Mouse (Mus musculus) skeletal muscle tissue, adult 2 months (tissue): ENCODE measurements around the gene Apln.
A peak's percentile ranks its signal among the peaks of the same experiment; 100 is the strongest.

Source experiments
- DNase-seq: peaks from one replicate; pipeline ENCODE4 v3.0.0-alpha.2; 2012; ENCODE audit warnings: low read depth, low spot score

Gene Apln

DNA sequence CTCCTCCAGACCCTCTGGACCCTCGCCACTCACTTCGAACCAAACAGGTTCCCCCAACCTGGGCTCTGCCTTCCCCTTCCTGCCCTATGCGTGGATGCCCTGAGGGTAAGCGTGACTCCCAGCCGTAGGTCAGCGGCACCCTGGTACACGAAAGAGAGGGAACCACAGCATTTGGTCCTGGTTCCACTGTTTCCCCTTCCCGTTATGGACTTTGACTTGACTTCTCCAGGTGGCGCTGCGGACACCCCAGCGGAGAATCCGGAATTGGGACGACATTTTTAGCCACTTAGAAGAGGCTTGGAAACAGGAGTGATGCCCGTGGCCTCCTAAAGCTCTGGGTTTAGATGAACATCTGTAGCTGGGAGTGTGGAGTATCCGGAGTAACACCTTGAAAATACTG lies 15.3 kb downstream of the Apln start:
- no peak for DNase-seq

DNA sequence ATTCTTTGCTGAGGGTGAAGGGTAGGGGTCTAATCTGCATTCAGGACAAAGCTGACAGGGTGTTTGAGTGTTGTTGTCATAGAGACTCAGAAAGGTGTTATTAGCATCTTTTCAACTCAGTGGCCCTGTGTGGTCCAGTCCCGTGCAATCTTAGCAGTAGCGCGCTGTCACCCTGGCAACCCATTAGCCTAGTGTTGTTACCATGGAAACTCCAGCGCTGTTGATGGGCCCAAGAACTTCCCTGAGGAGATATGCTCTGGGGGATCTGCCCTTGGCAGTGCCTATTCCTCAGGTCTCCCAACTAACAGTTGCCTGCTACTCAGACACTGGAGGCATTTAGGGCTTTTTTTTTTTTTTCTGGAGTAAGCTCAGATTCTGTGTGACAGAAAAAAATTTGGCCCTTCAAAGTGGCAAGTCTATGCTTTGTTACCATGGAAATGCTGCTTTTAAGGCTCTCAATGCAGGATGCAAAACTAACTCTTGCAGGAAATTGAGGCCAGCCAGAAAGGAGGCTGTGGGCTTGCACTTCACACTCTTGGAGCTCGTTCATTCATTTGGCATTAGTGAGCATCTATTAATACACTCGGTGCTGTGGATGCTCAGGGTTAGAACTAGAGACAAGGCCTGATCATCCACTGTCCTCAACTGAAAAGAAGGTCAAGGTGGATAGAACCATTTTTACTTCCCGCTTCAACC lies 17.6 kb downstream of the Apln start:
- DNase-seq: no peak

DNA sequence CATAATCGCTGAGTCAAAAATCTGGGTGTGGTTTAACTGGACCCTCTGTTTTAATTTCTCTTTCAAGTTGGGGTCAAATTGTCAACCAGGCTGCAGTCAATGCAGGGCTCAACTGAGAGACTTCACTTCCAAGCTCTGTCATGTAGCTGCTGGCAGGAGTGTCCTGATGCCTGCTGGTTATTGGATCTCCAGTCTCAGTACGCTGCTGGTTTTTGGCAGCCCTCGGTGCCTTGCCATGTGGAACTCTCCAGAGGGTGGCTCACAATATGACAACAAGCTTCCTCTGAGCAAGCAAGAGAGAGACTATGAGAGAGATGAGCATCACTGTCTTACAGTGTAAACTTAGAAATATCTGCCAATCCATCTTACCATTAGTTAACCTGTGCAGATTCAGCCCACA lies 23.0 kb downstream of the Apln start:
- DNase-seq: no peak

DNA sequence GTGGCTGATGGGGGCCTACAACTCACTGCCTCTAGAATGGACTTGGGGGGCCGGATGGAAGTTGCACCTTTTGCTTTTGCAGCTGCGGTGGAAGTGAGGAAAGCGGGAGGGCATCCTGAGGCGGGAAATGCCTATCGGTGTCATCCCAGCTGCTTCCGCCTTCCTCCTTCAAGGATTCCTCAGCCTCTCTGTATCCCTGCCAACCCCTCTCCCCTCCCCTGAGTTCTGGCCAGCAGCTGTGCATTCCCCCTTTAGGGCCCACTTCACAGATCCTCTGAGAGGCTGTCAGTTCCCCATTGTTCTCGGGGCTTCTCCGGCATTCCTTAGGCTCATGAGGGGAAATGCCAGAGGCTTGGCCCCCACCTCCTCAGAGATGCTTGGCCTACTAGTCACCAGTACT lies 28.6 kb downstream of the Apln start:
- DNase-seq: no peak

DNA sequence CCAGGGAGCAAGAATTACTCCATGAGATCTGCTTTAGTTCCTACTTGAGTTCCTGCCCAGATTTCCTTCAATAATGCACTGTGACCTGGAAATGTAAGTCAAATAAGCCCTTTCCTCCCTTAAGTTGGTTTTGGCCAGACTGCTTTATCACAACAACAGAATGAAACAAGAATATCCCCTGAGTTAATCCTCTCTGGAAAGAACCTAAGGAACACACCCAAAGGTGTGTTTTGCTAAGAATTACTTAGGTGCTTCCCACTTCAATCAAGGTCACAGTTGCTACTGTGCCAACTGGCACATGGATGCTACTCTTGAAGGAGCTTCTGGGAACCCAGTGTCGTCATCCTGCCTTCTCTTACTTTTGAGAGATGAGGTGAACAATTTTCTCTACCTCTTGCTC lies 29.9 kb downstream of the Apln start:
- DNase-seq: no peak

DNA sequence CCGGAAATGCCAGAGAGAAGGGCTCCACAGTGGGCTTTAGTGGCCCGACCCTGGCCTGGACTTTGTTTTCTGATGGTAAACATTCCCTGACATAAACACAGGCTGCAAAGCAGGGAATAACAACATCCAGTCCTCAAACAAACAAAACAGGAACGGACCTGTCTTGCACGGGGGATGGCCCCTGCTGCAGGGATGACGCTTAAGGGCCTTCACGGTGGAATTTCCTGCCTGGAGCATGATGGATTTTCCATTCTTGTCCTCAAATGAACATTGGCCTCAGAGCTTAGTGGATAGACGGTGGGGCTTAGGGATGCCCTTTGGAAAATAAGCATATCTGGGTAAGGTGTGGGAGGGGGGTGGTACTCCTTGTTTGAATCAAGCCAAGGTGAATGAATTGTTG lies 33.5 kb downstream of the Apln start:
- DNase-seq: no peak

DNA sequence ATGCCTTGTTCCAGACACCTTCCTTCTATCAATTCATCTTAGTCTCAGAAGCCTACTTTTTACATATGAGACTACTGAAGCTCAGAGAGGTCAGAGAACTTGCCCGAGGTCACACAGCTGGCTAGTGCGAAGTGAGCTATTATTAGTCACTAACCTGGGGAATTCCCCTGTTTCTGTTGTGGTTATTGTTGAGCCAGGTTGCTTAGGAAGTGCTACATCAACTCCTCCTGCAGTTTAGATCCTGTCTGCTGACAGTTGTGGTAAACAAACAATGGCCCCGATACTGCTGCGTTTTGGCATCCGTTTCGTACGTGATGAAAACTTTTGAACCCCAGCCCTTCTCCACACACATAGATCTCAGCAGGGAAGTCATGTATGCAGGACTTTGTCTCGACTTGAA lies 36.2 kb downstream of the Apln start:
- DNase-seq: no peak

DNA sequence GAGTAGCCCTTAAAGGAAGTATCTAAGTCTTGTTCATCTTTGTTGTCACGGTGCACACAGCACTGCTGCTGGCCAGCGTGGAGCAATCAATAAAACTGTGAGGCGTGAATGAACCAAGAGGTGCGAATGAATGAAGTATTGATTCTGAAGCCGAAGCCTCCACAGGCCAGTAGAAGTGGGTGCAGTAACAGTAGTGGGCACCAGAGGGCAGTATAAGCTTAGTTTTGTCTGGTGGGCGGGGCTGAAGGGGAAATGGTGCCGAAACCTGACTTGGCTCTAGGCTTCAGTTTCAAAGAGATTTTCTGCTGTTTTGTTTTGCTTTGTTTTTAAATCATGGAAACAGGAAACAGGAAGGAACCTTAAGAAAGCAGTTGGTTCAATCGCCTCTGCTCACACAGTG lies 42.0 kb downstream of the Apln start:
- DNase-seq: peak; percentile 34

DNA sequence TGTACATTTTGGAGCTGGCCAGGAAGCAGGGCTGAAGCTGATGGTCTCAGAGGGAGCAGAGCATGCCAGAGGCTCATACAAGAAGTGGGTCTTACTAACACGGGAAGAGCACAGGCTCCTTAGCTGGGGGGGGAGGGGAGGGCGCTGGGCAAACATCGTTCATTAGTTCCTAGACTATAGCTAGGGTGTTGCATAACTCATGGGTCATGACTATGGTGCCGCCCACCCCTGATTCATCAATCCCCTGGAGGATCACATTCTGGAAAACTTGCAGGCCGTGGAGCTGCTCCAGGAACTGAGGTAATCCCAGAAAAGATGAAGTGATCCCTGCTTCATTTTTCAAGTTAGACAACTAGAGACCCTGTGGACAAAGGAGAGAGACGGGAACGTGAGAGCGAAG lies 46.6 kb downstream of the Apln start:
- peak; percentile 48 for DNase-seq

DNA sequence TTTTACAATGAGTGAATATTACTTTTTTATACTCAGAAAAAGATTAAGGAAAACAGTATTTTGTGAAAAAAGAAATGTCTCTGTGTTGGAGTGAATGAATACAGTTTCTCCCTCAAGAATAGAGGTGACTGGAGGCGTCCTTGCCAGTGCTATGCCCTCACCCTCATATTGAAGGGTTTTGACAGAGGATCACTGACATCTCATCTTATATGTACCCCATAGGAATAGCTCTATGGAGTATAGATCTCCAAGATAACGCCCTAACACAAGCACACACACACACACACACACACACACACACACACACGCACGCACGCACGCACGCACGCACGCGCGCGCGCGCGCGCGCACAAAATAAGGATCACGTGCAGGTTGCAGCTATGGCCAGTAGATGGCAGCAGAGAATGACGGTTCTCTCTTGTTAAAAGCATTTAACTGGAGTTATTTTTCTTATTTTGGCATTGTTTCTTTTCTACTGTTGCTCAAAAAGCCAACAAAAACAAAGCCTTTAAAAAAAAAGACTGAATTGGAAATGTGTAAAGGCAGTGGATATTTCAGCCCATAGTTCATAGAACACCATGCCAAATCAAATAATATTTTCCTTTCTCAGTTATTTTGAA lies 49.5 kb downstream of the Apln start:
- DNase-seq: peak; percentile 39

DNA sequence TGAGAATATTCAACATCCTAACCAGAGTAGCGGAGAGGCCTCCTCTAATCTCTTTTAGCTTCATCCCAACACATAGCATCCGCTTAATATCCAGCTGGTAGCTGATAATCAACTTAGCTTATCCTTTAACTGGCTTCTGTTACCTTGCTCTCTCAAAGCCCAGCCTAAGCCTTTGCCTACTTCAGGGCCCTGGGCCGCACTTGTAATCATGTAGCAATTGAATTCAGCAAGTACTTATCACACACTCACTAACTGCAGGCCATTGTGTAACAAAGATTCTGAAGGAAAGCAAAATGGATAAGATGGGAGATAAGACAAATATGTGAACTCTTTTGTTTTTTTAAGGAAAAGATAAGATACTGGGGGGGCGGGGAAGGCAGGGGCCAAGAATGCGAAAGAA lies 57.6 kb downstream of the Apln start:
- DNase-seq: no peak

DNA sequence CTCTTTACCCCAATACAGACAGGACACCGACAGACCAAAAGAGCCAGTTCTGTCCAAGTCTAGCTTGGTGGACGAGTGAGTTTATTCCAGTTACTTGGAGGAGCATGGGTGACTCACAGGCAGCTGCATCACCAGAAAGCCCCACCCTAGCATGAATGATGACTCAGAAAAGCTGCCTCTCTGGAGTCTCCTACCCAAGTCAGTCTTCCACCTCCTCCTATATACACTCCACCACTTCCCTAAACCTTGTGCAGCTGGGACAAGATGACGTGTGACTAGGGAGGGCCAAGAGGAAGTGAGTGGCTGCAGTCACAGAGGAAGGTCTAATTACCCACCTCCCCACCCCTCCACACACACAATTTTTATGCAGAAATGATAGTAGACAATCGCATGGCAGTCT lies 58.1 kb downstream of the Apln start:
- DNase-seq: peak; percentile 57
